Mouse (Mus musculus): Measurements from ENCODE around the gene Atxn1.

Atxn1 gene

GRCm38 (mm10) chr13:45715583-45716180, 249.1 kb downstream of the Atxn1 start:
- DNase-seq = no peak

DNA sequence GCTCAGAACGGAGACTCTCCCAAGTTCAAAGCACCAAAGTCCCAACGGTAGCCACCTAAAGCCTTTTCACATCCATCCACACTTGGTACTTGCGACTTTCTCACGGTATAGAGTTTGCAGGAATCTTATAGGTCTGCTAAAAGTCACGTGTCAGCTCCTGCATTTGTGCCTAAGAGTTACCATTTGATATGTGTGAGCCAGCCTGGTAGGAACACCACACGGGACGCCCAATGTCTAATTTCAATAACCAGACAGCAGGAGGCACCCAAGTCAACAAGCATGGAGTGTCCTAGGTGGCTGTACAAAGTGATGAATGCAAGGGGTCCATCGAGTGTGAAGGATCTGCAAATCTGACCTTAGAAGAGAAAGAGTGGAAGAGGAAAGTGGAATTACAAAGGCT, 254.8 kb downstream of the Atxn1 start:
- DNase-seq = no peak

- DNase-seq = no peak
These were observed 255.4 kb downstream of the Atxn1 start for GRCm38 (mm10) chr13:45709402-45709801.

DNA sequence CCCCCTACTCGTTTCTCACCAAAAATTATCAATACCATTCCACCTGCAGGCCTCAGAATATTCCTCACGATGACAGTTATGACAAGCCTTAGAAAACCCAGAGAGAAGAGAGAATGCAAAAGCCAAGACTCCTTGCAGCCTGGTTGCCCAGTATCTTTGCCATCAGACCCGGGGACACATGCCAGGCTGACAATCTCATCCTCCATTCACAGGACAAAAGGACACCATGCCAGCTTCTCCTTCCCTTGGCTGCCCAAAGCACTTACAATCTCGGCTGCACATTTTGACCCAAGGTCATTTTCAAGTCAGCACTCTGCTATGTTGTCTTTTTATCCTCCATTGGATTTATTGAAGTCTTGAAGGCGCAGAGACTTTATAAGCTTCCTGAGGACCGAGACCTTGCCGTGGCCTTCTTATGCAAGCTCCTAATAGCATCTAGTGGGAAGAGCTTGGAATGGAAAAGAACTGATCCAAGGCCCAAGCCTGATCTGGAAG, 263.5 kb downstream of the Atxn1 start:
- no peak for DNase-seq

DNA sequence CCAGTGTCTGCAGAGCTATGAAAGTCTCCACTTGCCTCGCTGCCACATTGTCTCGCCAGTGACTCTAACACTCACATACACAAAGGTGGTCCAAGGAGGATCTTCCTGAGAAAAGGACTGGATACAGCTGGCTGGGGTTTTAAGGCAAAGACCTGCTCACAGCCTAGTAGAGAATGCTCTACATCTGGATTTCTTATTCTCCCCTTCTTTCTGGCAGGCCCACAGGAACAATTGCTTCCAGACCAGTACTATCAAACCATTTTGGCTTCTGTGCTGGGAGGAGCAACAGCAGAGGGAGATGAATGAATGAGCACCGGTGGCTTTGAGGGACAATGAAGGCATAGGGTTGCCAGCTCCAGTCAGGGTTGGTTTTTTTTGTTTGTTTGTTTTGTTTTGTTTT, 265.8 kb downstream of the Atxn1 start:
- DNase-seq = no peak

DNA sequence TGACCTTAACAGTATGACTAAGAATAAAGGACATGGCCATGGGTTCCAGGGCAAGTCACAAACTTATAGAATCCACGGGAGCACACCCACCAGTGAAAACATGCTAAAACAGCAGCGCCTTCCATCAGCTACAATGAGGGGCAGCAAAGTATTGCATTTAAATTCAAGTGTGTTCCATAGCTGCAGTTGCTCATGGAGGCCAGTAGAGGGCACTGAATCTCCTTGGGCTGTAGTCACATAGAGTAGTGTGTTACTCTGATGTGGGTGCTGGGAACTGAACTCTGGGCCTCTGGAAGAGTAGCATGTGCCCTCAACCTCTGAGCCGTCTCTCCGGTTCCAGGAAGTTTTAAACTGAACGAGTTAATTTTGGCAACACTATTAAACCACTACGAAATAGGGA, 268.8 kb downstream of the Atxn1 start:
- DNase-seq = no peak

GRCm38 (mm10) chr13:45694921-45695437, 269.8 kb downstream of the Atxn1 start:
- peak; percentile 72 to 77 for DNase-seq

DNA sequence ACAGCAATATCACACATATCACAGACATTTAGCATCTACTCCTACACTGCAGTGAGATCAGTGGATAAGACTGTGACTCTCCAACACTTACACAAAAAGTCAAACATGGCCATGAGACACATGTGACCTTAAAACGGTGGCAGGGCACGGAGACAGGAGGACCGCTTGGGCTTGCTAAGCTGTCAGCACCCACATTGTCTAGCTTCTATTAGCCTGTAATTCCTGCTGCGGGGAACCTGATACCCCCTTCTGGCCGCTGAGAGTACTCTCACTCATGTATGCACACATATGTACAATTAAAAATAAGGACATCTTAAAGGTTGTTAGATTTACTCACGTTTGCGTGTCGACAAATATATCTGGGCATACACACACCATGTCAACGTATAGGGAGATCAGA, 270.9 kb downstream of the Atxn1 start:
- no peak for DNase-seq

DNA sequence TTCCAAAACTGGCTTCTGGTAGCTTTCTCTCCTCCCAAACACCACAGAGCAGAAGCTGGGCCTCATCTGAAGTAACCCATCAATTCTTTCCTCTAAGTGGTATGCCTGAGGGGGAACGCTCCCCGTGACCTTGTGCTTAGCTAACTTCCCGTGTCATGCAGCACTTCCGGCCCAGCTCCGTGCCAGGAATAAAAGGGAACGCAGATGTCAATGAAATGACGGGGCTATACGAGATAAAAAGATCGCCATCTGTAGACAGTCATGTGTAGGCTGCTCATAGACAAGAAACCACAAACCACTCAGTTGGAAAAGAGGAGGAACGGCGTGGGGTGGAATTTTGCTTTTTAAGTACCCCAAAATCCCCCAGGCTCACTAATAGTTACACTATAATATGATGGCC, 271.3 kb downstream of the Atxn1 start:
- peak in 1 of 2 experiments; percentile 16 for DNase-seq

DNA sequence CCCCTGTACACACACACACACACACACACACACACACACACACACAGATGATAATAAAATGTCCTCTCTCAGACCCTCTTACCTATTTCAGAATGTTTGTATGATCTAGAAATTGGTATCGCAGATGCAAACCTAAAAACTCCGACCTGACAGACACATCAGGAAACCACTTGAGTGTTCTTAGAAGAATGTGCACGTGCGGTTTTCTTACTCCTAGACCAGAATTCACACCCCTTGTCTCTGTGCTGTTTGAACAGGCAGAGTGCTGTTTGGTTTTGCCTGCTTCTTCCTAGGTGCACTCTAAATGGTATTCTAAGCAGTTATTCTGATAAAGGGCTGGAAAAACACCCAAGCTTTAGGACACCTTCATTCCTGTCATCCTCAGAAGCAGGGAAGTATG, 271.7 kb downstream of the Atxn1 start:
- no peak for DNase-seq

- peak in 1 of 2 experiments; percentile 30 for DNase-seq
These were observed 272.4 kb downstream of the Atxn1 start for GRCm38 (mm10) chr13:45692440-45692839.

- DNase-seq = peak in 1 of 2 experiments; percentile 25
These were observed 274.4 kb downstream of the Atxn1 start for GRCm38 (mm10) chr13:45690426-45690825.

DNA sequence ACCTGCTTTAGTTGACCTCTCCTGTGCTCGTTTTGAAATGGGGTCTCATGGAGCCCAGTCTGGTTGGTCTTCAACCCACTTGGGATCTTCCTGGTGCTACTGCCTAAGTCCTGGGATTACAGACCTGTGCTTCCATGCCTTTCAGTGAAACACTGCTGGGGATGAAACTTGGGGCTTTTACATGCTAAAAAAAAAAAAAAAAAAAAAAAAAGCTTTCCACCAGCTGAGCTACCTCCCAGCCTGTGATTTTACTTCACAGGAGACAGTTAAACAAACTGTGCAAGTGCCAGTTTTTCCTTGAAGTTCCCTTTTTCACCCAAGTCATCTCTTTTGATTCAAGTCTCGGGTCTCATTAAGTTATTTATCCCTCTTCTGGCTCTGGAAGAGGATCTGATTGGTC, 275.9 kb downstream of the Atxn1 start:
- DNase-seq = no peak

- DNase-seq = no peak
These were observed 277.2 kb downstream of the Atxn1 start for GRCm38 (mm10) chr13:45687581-45687980.

GRCm38 (mm10) chr13:45686309-45686582, 278.6 kb downstream of the Atxn1 start:
- no peak for DNase-seq

- DNase-seq = no peak
These were observed 279.1 kb downstream of the Atxn1 start for GRCm38 (mm10) chr13:45685575-45686308.

DNA sequence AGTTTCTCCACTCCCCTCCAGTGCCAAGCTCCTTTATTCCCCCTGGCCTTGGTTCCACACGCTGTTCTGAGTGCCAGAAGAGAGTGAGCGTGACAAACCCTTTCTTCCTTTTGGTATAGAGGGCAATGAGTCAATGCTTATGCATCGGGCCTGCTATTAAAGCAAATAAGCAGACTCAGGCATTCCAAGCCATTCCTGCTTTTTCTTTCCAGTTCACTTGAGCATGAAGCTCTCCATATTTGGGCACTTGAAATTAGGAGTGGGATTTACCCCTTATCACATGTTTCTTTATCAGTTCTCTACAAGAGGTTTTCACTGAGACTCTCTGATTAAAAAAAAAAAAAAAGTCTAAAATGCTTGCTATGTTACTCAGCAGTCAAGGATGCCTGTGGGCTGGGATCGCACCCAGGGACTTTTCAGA, 279.9 kb downstream of the Atxn1 start:
- DNase-seq = peak in 1 of 2 experiments; percentile 18

GRCm38 (mm10) chr13:45683991-45684390, 280.8 kb downstream of the Atxn1 start:
- no peak for DNase-seq

DNA sequence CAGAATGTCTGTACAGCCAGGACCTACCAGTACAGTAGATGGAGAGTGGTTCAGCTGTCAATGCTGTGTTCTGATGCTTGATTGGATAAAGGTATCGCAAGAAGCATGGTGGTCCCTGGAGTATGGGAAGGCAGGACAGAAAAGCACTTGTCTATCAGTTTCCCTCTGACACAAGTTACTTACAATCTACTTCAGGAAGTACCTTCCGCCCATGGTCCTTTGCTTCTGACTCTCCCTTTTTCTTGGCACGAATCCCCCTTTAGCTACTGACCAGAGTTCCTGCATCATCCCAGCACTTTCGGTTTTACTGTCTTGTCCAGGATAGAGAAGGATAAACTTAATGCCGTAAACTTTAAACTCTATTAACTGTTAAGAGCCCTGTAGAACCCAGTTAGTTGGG, 283.6 kb downstream of the Atxn1 start:
- DNase-seq = peak in 1 of 2 experiments; percentile 27

DNA sequence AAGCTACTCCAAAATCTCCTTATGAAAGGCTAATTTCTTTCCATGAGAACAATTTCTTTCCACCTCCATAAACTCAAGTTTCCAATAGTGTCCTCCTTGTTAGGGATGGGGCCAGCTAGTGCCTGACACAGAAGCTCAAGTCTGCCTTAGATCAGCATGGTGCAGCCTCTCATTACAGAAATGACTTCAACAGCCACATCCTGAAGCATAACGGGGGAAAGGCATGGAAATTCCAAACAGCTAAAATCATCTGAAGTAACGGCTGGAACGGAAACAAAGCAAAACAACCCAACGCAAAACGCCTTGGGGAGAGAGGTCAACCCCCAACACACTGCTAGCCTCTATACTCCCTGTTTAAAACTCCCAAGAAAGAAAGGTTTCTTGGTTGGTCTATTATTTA, 284.2 kb downstream of the Atxn1 start:
- DNase-seq = no peak

GRCm38 (mm10) chr13:45679096-45679495, 285.7 kb downstream of the Atxn1 start:
- no peak for DNase-seq

GRCm38 (mm10) chr13:45672628-45673027, 292.2 kb downstream of the Atxn1 start:
- DNase-seq = no peak

GRCm38 (mm10) chr13:45669969-45670368, 294.8 kb downstream of the Atxn1 start:
- DNase-seq = no peak

DNA sequence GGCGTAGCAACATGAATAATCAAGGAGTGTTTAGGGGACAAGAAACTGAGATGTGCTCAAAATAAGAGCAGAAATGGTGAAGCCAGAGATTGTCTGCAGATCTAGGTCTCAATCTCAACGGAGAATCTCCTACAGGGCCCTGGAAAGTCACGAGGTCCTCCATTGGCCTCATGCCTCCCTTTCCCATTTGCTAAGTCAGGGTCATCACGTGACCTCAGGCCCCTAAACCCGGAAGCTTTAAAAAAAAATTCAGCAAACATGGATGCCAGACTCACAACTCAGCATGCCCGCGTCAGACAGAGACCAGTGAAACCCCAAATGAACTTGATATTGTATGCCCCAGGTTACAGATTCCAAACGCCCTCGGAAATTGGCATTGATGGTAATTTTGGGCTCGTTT, 302.0 kb downstream of the Atxn1 start:
- no peak for DNase-seq

Data from lung, adult 18-20 months (tissue).